ENCODE assay signal across 21 mouse cellular contexts in the genomic region with DNA sequence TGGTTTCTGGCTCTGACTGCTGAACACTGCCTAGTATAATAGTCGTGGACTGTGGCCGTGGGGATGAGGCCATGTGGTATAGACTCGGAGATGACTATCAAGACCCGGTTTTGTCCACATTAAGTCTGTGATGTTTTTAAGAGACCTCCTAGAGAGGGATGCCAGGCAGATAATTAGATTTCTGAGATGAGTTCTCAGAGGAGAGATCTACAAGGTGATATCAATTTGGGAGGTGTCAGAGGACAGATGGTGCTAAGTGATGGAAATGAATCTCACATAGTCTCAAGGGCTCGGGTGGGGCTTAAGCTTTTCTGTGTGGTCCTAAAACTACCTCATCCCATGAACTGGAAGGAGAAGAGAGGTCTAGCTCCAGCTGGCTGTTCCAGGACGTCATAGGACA.
DNase-seq lines count a peak whose midpoint lies in the region; ATAC-seq and TF ChIP-seq lines count a peak whose summit lies in the region.
"Had no signal": no experiment of that assay in that cellular context is flagged by ENCODE, and none has a peak within 500 bp of the region (broad histone marks: within the 10 kb centered on the region; RNA-seq: fewer than 3 reads in every experiment).

No protein-coding gene starts in this region.

- no peak overlapping the region for H3K4me2 ChIP-seq in midbrain, embryonic 14.5 days (ENCODE audit: low read length)
- H3K4me2 ChIP-seq in neural tube, embryonic 12.5 days (replicated peaks): no peak overlapping the region
- H3K4me2 ChIP-seq: embryonic facial prominence, embryonic 13.5 days; forebrain, embryonic 12.5 days; heart, embryonic 13.5 days had no signal

- no peak for ATAC-seq in midbrain, embryonic 14.5 days (ENCODE audit: low FRiP score, low TSS enrichment)
- 0 out of 2 replicates have a peak, but pooled peaks have one; percentile 8 for ATAC-seq in neural tube, embryonic 12.5 days (ENCODE audit: low FRiP score, low read depth)
- ATAC-seq: CD4-positive, CD25-positive, alpha-beta regulatory T cell, adult 4 months; forebrain, embryonic 16.5 days had no signal

- H3K36me3 ChIP-seq in midbrain, embryonic 10.5 days: no peaks in the 10 kb centered on the region
- no peaks in the 10 kb centered on the region for H3K36me3 ChIP-seq in midbrain, embryonic 14.5 days (ENCODE audit: control insufficient read depth, insufficient read depth, low read length)
- H3K36me3 ChIP-seq in neural tube, embryonic 12.5 days: no peaks in the 10 kb centered on the region
- H3K36me3 ChIP-seq: embryonic facial prominence, embryonic 13.5 days; forebrain, embryonic 12.5 days; G1E; heart, embryonic 13.5 days had no signal

- TF ChIP-seq CTCF in cerebellum, adult 2 months (IDR thresholded peaks at IDR 0.05; ENCODE audit: borderline replicate concordance, insufficient read depth, low read depth, low read length): no peak

- DNase-seq in cerebellum, adult 2 months: no peak
- DNase-seq in cerebellum, postnatal 36 days: no peak
- no peak for DNase-seq in midbrain, embryonic 10.5 days (ENCODE audit: low spot score)
- no peak for DNase-seq in midbrain, embryonic 14.5 days
- DNase-seq in neural tube, embryonic 10.5 days (ENCODE audit: extremely low spot score, low spot score): no peak
- no peak for DNase-seq in gastrocnemius, postnatal 4 days (ENCODE audit: low spot score in 2 of 2)
- DNase-seq: adrenal gland, postnatal 10 days; B cell, adult 2 months; cerebellum, adult 11 months; cerebellum, adult 9-10 months; cerebellum, postnatal 25 days; gastrocnemius, postnatal 25 days; heart, adult 11 months; heart, postnatal 36 days had no signal

- H3K27me3 ChIP-seq in cerebellum, adult 2 months (ENCODE audit: control insufficient read depth, insufficient read depth, low read length): no peaks in the 10 kb centered on the region
- peaks cover 60% of the 10 kb centered on the region for H3K27me3 ChIP-seq in midbrain, embryonic 10.5 days (ENCODE audit: low read depth, poor library complexity, severe bottlenecking)
- peaks cover 5% of the 10 kb centered on the region; the same call in 1 of the 2 replicates for H3K27me3 ChIP-seq in midbrain, embryonic 14.5 days (ENCODE audit: control insufficient read depth, insufficient read depth, low read length)
- H3K27me3 ChIP-seq in neural tube, embryonic 12.5 days (replicated peaks): peaks cover 7% of the 10 kb centered on the region

- H3K27ac ChIP-seq in cerebellum, adult 2 months (ENCODE audit: insufficient read depth, low read length): peak overlapping the region; percentile 33; the same call in 1 of the 2 replicates
- 0 out of 2 replicates have a peak overlapping the region, but pooled peaks have one; percentile 23 for H3K27ac ChIP-seq in midbrain, embryonic 10.5 days (replicated peaks)
- no peak overlapping the region for H3K27ac ChIP-seq in midbrain, embryonic 14.5 days (replicated peaks; ENCODE audit: low read depth, low read length)
- H3K27ac ChIP-seq in neural tube, embryonic 12.5 days: no peak overlapping the region
- H3K27ac ChIP-seq: embryonic facial prominence, embryonic 13.5 days; forebrain, embryonic 12.5 days; heart, embryonic 13.5 days had no signal

- no peak overlapping the region for H3K9ac ChIP-seq in midbrain, embryonic 14.5 days (replicated peaks; ENCODE audit: low read length)
- H3K9ac ChIP-seq in neural tube, embryonic 12.5 days: no peak overlapping the region
- H3K9ac ChIP-seq: embryonic facial prominence, embryonic 13.5 days; forebrain, embryonic 12.5 days; heart, embryonic 13.5 days had no signal

- 17% methylated on average over 6 of the region's 6 CpGs for WGBS in cerebellum, adult 2 months
- 45% methylated on average over 6 of the region's 6 CpGs for WGBS in midbrain, embryonic 10.5 days
- WGBS in midbrain, embryonic 14.5 days: 18% methylated on average over 6 of the region's 6 CpGs
- 48% methylated on average over 6 of the region's 6 CpGs for WGBS in neural tube, embryonic 12.5 days

- H3K9me3 ChIP-seq in midbrain, embryonic 10.5 days (replicated peaks): peaks cover 3% of the 10 kb centered on the region; the same call in 1 of the 2 replicates
- no peaks in the 10 kb centered on the region for H3K9me3 ChIP-seq in midbrain, embryonic 14.5 days (ENCODE audit: control insufficient read depth, low read length)
- no peaks in the 10 kb centered on the region for H3K9me3 ChIP-seq in neural tube, embryonic 12.5 days
- H3K9me3 ChIP-seq: embryonic facial prominence, embryonic 13.5 days; forebrain, embryonic 12.5 days; G1E had no signal

- no peak for TF ChIP-seq POLR2A in cerebellum, adult 2 months (IDR thresholded peaks at IDR 0.05; ENCODE audit: borderline replicate concordance, insufficient read depth, low read length)

- no peak overlapping the region for H3K4me3 ChIP-seq in cerebellum, adult 2 months (replicated peaks; ENCODE audit: insufficient read depth, low read depth, low read length)
- no peak overlapping the region for H3K4me3 ChIP-seq in midbrain, embryonic 10.5 days
- H3K4me3 ChIP-seq in midbrain, embryonic 14.5 days (replicated peaks; ENCODE audit: low read depth, low read length): no peak overlapping the region
- no peak overlapping the region for H3K4me3 ChIP-seq in neural tube, embryonic 12.5 days
- H3K4me3 ChIP-seq: embryonic facial prominence, embryonic 13.5 days; forebrain, embryonic 12.5 days; heart, embryonic 13.5 days had no signal

- H3K4me1 ChIP-seq in cerebellum, adult 2 months (ENCODE audit: control insufficient read depth, insufficient read depth, low read length): peaks cover 74% of the 10 kb centered on the region
- H3K4me1 ChIP-seq in midbrain, embryonic 10.5 days: peaks cover 60% of the 10 kb centered on the region
- H3K4me1 ChIP-seq in midbrain, embryonic 14.5 days (ENCODE audit: control insufficient read depth, insufficient read depth, low read length): peaks cover 21% of the 10 kb centered on the region
- H3K4me1 ChIP-seq in neural tube, embryonic 12.5 days: peaks cover 45% of the 10 kb centered on the region

Comparison
In these comparisons a context has a peak if more than half of its experiments do, and no peak if none do; other contexts are left out.
1. H3K27ac ChIP-seq: peak in cerebellum, adult 2 months (single experiment) and midbrain, embryonic 10.5 days (single experiment); none in midbrain, embryonic 14.5 days (single experiment) and neural tube, embryonic 12.5 days (single experiment).